Mouse (Mus musculus): ENCODE measurements around the gene Ctnnbip1.
A peak's percentile ranks its signal among the peaks of the same experiment; 100 is the strongest.

The Ctnnbip1 gene

GRCm38 (mm10) chr4:149521258-149521657, 3.2 kb downstream of the Ctnnbip1 start:
- no peak for DNase-seq (ENCODE audit: low spot score)

DNA sequence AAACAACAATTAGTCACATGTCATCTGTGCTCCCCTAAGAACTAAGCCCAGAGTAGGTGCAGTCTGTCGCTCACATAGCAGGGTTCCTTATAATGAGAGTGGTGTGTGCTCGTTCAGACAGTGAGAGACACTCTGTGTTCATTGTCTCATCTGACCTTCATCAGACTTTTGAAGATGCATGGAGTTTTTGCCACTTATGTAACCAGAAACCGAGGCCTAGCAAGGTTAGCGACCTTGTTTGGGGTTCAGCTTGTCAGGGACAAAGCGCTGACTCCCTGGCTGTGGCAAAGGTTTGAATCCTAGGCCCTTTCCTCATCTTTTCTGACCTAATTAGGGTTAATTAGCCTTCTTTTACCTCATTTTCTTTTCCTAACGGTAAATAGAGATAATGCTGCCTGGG, 5.9 kb downstream of the Ctnnbip1 start:
- no peak for DNase-seq (ENCODE audit: low spot score)

- no peak for DNase-seq (ENCODE audit: low spot score)
Observed at GRCm38 (mm10) chr4:149525170-149525569, 7.1 kb downstream of the Ctnnbip1 start.

GRCm38 (mm10) chr4:149525811-149526210, 7.8 kb downstream of the Ctnnbip1 start:
- DNase-seq (ENCODE audit: low spot score), result no peak

DNA sequence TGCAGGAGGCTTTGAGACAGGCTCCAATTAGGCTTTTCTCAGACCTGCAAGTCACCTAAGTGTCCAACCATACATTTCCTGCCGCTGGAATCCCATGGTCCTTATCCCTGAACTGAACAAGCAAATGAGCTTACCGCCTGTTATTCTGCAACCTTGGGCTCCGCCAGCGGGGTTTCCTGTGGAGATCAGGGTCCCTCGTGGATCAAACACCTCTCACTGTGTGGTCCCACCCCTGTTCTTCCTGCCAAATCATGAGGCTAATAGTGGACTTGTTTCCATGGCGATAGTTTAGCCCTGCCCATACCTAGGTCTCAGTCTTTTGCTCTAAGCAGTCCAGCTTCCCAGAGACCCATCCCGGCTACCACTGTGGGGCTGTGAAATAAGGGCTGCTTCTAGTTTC, 8.3 kb downstream of the Ctnnbip1 start:
- DNase-seq (ENCODE audit: low spot score), result no peak

DNA sequence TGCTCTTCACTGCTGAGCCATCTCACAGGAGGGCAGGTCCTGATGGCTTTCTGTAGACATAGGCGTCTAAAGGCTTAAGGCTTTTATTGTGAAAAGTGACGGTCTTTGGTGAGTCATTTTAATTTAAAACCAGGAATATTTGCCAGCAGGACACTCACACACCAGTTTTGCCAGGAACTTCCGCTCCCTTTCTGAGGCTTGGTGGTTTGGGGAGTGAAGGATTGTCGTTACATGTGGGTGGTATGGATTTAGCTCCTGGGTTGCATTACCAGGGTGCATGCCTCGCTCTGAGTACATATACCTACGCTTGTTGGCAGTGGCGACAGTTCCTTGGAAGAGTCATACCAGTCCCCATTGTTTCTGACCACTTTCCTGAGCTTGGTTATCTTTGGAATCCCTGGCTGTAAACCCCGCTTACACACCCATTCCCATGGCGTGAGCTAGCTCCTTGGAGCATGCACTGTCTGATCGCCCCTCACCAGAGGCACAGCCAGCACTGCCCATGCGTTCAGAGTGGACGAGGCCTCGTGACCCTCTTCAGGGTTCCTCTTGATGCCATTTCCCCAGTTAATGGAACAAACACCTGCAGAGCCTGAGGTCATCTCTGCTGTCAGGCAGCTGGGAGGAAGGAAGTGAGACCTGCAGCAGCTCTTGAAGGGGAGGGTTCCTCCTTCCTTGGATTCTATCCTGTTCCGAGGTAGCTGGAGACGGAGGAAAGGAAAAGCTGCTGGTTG, 9.8 kb downstream of the Ctnnbip1 start:
- no peak for DNase-seq (ENCODE audit: low spot score)

GRCm38 (mm10) chr4:149529691-149530090, 11.7 kb downstream of the Ctnnbip1 start:
- DNase-seq (ENCODE audit: low spot score), result no peak

GRCm38 (mm10) chr4:149539441-149539840, 21.4 kb downstream of the Ctnnbip1 start:
- no peak for DNase-seq (ENCODE audit: low spot score)

DNA sequence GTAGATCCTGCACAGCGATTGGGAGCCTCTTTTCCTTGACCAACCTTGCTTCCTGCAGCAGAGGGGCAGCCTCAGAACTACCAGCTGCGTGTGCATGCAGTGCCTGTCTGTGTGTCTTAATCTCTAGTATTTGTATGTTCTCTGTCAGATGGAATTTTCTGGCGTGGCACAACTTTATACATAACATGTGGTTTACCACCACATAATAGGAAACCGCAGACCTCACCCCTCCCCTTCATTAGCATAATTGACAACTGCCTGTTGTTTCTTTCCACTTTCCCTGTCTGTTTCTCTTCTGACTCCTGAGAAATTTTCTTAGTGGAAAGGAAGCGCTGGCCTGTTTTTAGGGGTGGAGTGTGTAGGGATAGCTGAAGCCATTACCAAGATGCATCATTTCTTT, 23.9 kb downstream of the Ctnnbip1 start:
- no peak for DNase-seq (ENCODE audit: low spot score)

- DNase-seq (ENCODE audit: low spot score), result no peak
Observed at GRCm38 (mm10) chr4:149542431-149542830, 24.4 kb downstream of the Ctnnbip1 start.

- peak; percentile 87 for DNase-seq (ENCODE audit: low spot score)
Observed at GRCm38 (mm10) chr4:149542927-149543553, 25.0 kb downstream of the Ctnnbip1 start.

GRCm38 (mm10) chr4:149544892-149545291, 26.9 kb downstream of the Ctnnbip1 start:
- DNase-seq (ENCODE audit: low spot score), result no peak

DNA sequence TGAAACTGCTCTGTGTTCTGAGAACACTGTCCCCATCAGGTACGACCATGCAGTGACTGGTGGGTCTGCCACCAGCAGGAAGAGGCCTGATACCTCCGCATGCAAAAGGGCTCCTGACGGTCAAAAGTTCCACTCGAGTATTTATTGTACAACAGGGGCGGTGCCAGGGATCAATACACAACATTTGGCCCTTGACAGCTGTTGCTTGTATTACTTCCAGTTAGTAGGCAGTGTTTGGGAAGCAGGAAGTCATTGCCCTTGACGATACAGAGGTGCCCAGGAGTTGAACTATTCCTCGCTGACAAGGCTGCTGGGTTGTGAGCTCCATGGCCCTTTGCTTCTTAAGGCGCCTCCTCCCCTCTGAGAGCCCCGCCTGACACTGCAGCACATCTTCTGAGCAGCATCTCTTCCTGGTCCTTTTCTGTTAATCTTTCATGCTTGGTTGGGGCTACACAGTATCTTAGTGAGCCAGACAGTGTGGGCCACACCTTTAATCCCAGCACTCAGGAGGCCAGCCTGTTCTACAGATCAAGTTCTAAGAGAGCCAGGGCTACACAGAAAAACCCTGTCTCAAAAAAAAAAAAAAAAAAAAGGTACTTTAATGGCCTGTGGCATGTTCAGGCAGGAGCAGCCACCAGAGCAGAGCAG, 28.9 kb downstream of the Ctnnbip1 start:
- DNase-seq (ENCODE audit: low spot score), result no peak

- no peak for DNase-seq (ENCODE audit: low spot score)
Observed at GRCm38 (mm10) chr4:149547523-149547922, 29.5 kb downstream of the Ctnnbip1 start.

DNA sequence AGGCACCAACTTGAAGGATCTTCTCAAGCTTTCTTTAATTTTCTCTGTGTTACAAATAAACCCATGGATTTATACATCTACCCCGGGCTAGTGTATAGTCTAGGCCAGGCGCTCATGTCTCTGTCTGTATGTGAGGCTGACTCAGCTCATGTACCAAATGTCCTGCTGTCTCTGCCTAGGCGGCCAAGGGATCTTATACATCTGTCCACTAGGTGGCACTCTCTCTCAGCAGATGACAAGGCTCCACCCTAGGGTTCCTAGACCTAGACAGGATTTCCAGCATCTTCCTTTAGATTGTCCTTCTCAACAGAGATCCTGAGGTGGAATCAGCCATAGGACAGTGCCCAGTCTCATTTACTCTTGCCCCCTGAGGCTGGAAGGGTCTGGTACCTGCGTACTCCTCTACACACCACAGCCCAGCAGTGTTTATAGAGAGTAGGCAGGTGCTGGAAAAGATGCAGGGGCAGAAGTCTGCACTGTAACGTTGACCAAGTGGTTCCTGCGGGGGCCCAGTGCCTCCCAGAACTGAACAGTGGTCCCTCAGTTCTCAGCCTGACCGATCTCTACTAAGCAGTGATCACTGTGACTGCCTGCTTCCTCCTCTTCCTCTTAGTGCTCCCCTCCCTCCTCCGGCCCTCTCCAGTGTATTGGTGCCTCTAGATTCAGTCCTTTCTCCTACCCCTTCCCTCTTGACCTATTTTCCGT, 31.3 kb downstream of the Ctnnbip1 start:
- peak; percentile 96 for DNase-seq (ENCODE audit: low spot score)

- DNase-seq (ENCODE audit: low spot score), result no peak
Observed at GRCm38 (mm10) chr4:149550866-149551265, 32.8 kb downstream of the Ctnnbip1 start.

GRCm38 (mm10) chr4:149551696-149552095, 33.7 kb downstream of the Ctnnbip1 start:
- no peak for DNase-seq (ENCODE audit: low spot score)

DNA sequence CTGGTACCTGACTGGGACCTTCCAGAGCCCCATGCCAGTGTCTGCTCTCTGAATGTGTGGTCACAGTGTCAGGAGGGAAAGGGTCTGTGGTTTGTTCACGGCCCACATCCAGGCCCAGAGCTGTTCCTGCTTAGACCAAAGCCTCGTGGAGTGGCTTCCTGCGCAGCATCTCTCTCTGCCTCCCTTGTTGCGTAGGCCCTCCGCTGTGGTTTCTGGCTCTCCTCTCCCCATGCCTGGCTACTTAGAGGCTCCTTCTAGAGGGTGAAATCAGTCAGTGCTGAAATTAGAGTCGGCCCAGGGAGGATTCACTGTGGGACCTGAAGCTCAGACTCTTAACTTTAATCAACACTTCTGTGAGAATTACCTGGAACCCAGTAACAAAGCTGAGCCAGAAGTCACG, 35.8 kb downstream of the Ctnnbip1 start:
- no peak for DNase-seq (ENCODE audit: low spot score)

GRCm38 (mm10) chr4:149556111-149556510, 38.1 kb downstream of the Ctnnbip1 start:
- DNase-seq (ENCODE audit: low spot score), result peak; percentile 27

DNA sequence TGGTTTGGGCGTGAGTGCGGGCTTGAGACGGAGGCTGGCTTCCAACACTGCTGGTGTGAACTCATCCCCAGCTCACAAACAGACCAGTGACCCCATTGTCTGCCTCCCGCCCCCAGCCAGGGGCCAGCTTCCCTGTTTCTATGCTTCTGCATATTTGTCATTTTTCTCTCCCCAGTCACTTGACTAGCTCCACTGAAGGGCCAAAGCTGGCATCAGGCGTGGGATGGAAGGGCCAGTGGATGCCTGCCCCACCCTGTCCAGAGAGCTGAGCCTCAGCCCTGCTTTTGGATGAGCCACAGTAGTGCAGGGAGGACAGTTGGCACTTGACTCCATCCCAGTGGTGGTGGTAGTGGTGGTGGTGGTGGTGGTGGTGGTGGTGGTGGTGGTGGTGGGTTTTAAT, 39.9 kb downstream of the Ctnnbip1 start:
- DNase-seq (ENCODE audit: low spot score), result no peak

DNA sequence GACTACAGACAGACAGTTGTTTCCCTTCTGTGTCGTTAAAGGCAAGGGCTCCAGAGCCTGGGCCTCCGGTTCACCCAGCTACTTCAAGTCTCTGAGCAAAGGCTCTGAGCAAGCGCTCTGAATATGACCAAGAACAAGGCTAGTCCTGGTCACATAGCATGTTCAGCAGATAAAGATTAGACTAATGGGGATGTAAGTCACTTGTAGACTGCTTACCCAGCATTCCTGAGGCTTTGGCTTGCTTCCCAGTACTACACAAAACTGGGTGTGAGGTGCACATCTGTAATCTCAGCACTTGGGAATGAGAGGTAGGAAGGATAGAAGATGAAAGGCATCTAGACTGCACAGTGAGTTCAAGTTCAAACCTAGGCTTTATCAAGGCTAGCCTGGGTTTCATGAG, 40.4 kb downstream of the Ctnnbip1 start:
- DNase-seq (ENCODE audit: low spot score), result no peak

- DNase-seq (ENCODE audit: low spot score), result no peak
Observed at GRCm38 (mm10) chr4:149561392-149561791, 43.4 kb downstream of the Ctnnbip1 start.

All from layer of hippocampus, adult 9-10 months (tissue).